Mouse (Mus musculus) layer of hippocampus, postnatal 25 days (tissue): ENCODE results near the gene Fam13a. TPM values are rescaled to one million over a fixed set of nuclear protein-coding genes. Genes with fewer than 3 reads are reported as not detected.

Experiments
- DNase-seq, 2 experiments: peaks; one replicate each; pipeline ENCODE4 v3.0.0; 2022; ENCODE audit warnings: mixed read lengths in 2 of 2, low spot score in 1 of 2; ENCODE audit errors: extremely low spot score in 1 of 2
- total RNA-seq, 2 experiments: library from RNA; stranded (reverse); gene quantifications; 2 replicates each; pipeline ENCODE4 v1.2.3; 2021

The Fam13a gene
- total RNA-seq, 2 experiments from 2014 or later = 15.6 to 17.4 TPM

GRCm38 (mm10) chr6:59010792-59011191 lies 13.6 kb downstream of the Fam13a start:
- DNase-seq = no peak

- no peak for DNase-seq
These were observed 19.7 kb downstream of the Fam13a start for GRCm38 (mm10) chr6:59004630-59005029.

- no peak for DNase-seq
These were observed 25.3 kb downstream of the Fam13a start for GRCm38 (mm10) chr6:58999044-58999453.

GRCm38 (mm10) chr6:58998528-58998927 lies 25.8 kb downstream of the Fam13a start:
- no peak for DNase-seq

GRCm38 (mm10) chr6:58989149-58989548 lies 35.2 kb downstream of the Fam13a start:
- no peak for DNase-seq

GRCm38 (mm10) chr6:58988706-58989105 lies 35.6 kb downstream of the Fam13a start:
- DNase-seq = no peak

GRCm38 (mm10) chr6:58987166-58987565 lies 37.2 kb downstream of the Fam13a start:
- no peak for DNase-seq

- no peak for DNase-seq
These were observed 39.2 kb downstream of the Fam13a start for GRCm38 (mm10) chr6:58985186-58985585.

- no peak for DNase-seq
These were observed 49.1 kb downstream of the Fam13a start for GRCm38 (mm10) chr6:58975249-58975648.

- no peak for DNase-seq
These were observed 49.9 kb downstream of the Fam13a start for GRCm38 (mm10) chr6:58974428-58974827.

- DNase-seq = no peak
These were observed 51.5 kb downstream of the Fam13a start for GRCm38 (mm10) chr6:58972873-58973272.

GRCm38 (mm10) chr6:58968272-58968671 lies 56.1 kb downstream of the Fam13a start:
- DNase-seq = no peak

GRCm38 (mm10) chr6:58965071-58965831 lies 59.1 kb downstream of the Fam13a start:
- peak in 1 of 2 experiments; percentile 12 for DNase-seq

GRCm38 (mm10) chr6:58964565-58964964 lies 59.8 kb downstream of the Fam13a start:
- no peak for DNase-seq

GRCm38 (mm10) chr6:58964091-58964490 lies 60.3 kb downstream of the Fam13a start:
- DNase-seq = no peak

- DNase-seq = no peak
These were observed 61.7 kb downstream of the Fam13a start for GRCm38 (mm10) chr6:58962691-58963090.

GRCm38 (mm10) chr6:58960523-58960922 lies 63.8 kb downstream of the Fam13a start:
- DNase-seq = no peak

GRCm38 (mm10) chr6:58951128-58951992 lies 73.0 kb downstream of the Fam13a start:
- no peak for DNase-seq

GRCm38 (mm10) chr6:58950410-58950809 lies 73.9 kb downstream of the Fam13a start:
- no peak for DNase-seq

- DNase-seq = no peak
These were observed 77.5 kb downstream of the Fam13a start for GRCm38 (mm10) chr6:58946840-58947239.

GRCm38 (mm10) chr6:58946246-58946645 lies 78.1 kb downstream of the Fam13a start:
- no peak for DNase-seq
